Mouse (Mus musculus): Measurements from ENCODE around the gene Elp4. TPM values are rescaled to one million over a fixed set of nuclear protein-coding genes. Genes with fewer than 3 reads are reported as not detected.

Gene Elp4
- polyA plus RNA-seq, 1 experiment from 2014 or later, result 42.2 TPM

- H3K9ac ChIP-seq (replicated peaks; ENCODE audit: low read length), result no peak overlapping the region
- peaks cover 10% of the 10 kb centered on the region; the same call in 1 of the 2 replicates for H3K4me1 ChIP-seq (ENCODE audit: insufficient read depth, low read length)
- H3K27ac ChIP-seq (ENCODE audit: low read length), result no peak overlapping the region
- H3K9me3 ChIP-seq (ENCODE audit: low read length), result no peaks in the 10 kb centered on the region
- ATAC-seq (ENCODE audit: low FRiP score, low TSS enrichment), result peak; percentile 47
- H3K4me3 ChIP-seq (ENCODE audit: low read length), result peak overlapping the region; percentile 0; the same call in 1 of the 2 replicates
- H3K27me3 ChIP-seq (ENCODE audit: insufficient read depth, low read length), result peaks cover 94% of the 10 kb centered on the region
- no peaks in the 10 kb centered on the region for H3K36me3 ChIP-seq (ENCODE audit: insufficient read depth, low read length)
- peak overlapping the region; percentile 22; the same call in 1 of the 2 replicates for H3K4me2 ChIP-seq (replicated peaks; ENCODE audit: low read depth, low read length)
- 5% methylated on average over 13 of the region's 13 CpGs for WGBS
Observed at GRCm38 (mm10) chr2:105687317-105687991, 216.9 kb downstream of the Elp4 start.

GRCm38 (mm10) chr2:105686363-105687316, 217.7 kb downstream of the Elp4 start:
- Histone ChIP-seq H3K4me1 (ENCODE audit: insufficient read depth, low read length) (peaks cover 10% of the 10 kb centered on the region; the same call in 1 of the 2 replicates), H3K4me2 (replicated peaks; ENCODE audit: low read depth, low read length) (no peak overlapping the region), H3K9me3 (ENCODE audit: low read length) (no peaks in the 10 kb centered on the region), H3K27me3 (ENCODE audit: insufficient read depth, low read length) (peaks cover 94% of the 10 kb centered on the region), H3K36me3 (ENCODE audit: insufficient read depth, low read length) (no peaks in the 10 kb centered on the region), H3K9ac (replicated peaks; ENCODE audit: low read length) (no peak overlapping the region), H3K27ac (ENCODE audit: low read length) (no peak overlapping the region), H3K4me3 (ENCODE audit: low read length) (no peak overlapping the region)
- ATAC-seq (ENCODE audit: low FRiP score, low TSS enrichment), result no peak
- 2% methylated on average over 36 of the region's 36 CpGs for WGBS

- no peaks in the 10 kb centered on the region for H3K9me3 ChIP-seq (ENCODE audit: low read length)
- H3K36me3 ChIP-seq (ENCODE audit: insufficient read depth, low read length), result no peaks in the 10 kb centered on the region
- peaks cover 10% of the 10 kb centered on the region; the same call in 1 of the 2 replicates for H3K4me1 ChIP-seq (ENCODE audit: insufficient read depth, low read length)
- no peak overlapping the region for H3K4me2 ChIP-seq (replicated peaks; ENCODE audit: low read depth, low read length)
- no peak overlapping the region for H3K9ac ChIP-seq (replicated peaks; ENCODE audit: low read length)
- no peak overlapping the region for H3K4me3 ChIP-seq (ENCODE audit: low read length)
- WGBS, result 7% methylated on average over 11 of the region's 11 CpGs
- ATAC-seq (ENCODE audit: low FRiP score, low TSS enrichment), result no peak
- peaks cover 95% of the 10 kb centered on the region for H3K27me3 ChIP-seq (ENCODE audit: insufficient read depth, low read length)
- H3K27ac ChIP-seq (ENCODE audit: low read length), result no peak overlapping the region
Observed at GRCm38 (mm10) chr2:105685651-105686050, 218.7 kb downstream of the Elp4 start.

- no peak overlapping the region for H3K27ac ChIP-seq (ENCODE audit: low read length)
- ATAC-seq (ENCODE audit: low FRiP score, low TSS enrichment), result no peak
- no peak overlapping the region for H3K4me2 ChIP-seq (replicated peaks; ENCODE audit: low read depth, low read length)
- no peaks in the 10 kb centered on the region for H3K36me3 ChIP-seq (ENCODE audit: insufficient read depth, low read length)
- H3K4me3 ChIP-seq (ENCODE audit: low read length), result no peak overlapping the region
- peaks cover 10% of the 10 kb centered on the region; the same call in 1 of the 2 replicates for H3K4me1 ChIP-seq (ENCODE audit: insufficient read depth, low read length)
- H3K27me3 ChIP-seq (ENCODE audit: insufficient read depth, low read length), result peaks cover 95% of the 10 kb centered on the region
- H3K9ac ChIP-seq (replicated peaks; ENCODE audit: low read length), result no peak overlapping the region
- no peaks in the 10 kb centered on the region for H3K9me3 ChIP-seq (ENCODE audit: low read length)
- 3% methylated on average over 11 of the region's 11 CpGs for whole genome bisulfite sequencing
Observed at GRCm38 (mm10) chr2:105684991-105685650, 219.2 kb downstream of the Elp4 start.

GRCm38 (mm10) chr2:105683771-105684410, 220.5 kb downstream of the Elp4 start:
- no peak overlapping the region for H3K4me2 ChIP-seq (replicated peaks; ENCODE audit: low read depth, low read length)
- no peak overlapping the region for H3K4me3 ChIP-seq (ENCODE audit: low read length)
- H3K27me3 ChIP-seq (ENCODE audit: insufficient read depth, low read length), result peaks cover 95% of the 10 kb centered on the region
- WGBS, result under 1% methylated on average over 22 of the region's 22 CpGs
- ATAC-seq (ENCODE audit: low FRiP score, low TSS enrichment), result no peak
- peaks cover 2% of the 10 kb centered on the region; the same call in 1 of the 2 replicates for H3K4me1 ChIP-seq (ENCODE audit: insufficient read depth, low read length)
- no peaks in the 10 kb centered on the region for H3K9me3 ChIP-seq (ENCODE audit: low read length)
- no peaks in the 10 kb centered on the region for H3K36me3 ChIP-seq (ENCODE audit: insufficient read depth, low read length)
- no peak overlapping the region for H3K27ac ChIP-seq (ENCODE audit: low read length)
- H3K9ac ChIP-seq (replicated peaks; ENCODE audit: low read length), result no peak overlapping the region

- Histone ChIP-seq H3K36me3 (ENCODE audit: insufficient read depth, low read length) (no peaks in the 10 kb centered on the region), H3K4me2 (replicated peaks; ENCODE audit: low read depth, low read length) (no peak overlapping the region), H3K4me3 (ENCODE audit: low read length) (no peak overlapping the region), H3K9me3 (ENCODE audit: low read length) (no peaks in the 10 kb centered on the region), H3K27me3 (ENCODE audit: insufficient read depth, low read length) (peaks cover 95% of the 10 kb centered on the region), H3K4me1 (ENCODE audit: insufficient read depth, low read length) (no peaks in the 10 kb centered on the region), H3K27ac (ENCODE audit: low read length) (no peak overlapping the region), H3K9ac (replicated peaks; ENCODE audit: low read length) (no peak overlapping the region)
- WGBS, result under 1% methylated on average over 21 of the region's 21 CpGs
- no peak for ATAC-seq (ENCODE audit: low FRiP score, low TSS enrichment)
Observed at GRCm38 (mm10) chr2:105682634-105683351, 221.6 kb downstream of the Elp4 start.

- Histone ChIP-seq H3K36me3 (ENCODE audit: insufficient read depth, low read length) (no peaks in the 10 kb centered on the region), H3K27ac (ENCODE audit: low read length) (no peak overlapping the region), H3K4me1 (ENCODE audit: insufficient read depth, low read length) (no peaks in the 10 kb centered on the region), H3K4me3 (ENCODE audit: low read length) (no peak overlapping the region), H3K9ac (replicated peaks; ENCODE audit: low read length) (no peak overlapping the region), H3K4me2 (replicated peaks; ENCODE audit: low read depth, low read length) (no peak overlapping the region), H3K27me3 (ENCODE audit: insufficient read depth, low read length) (peaks cover 95% of the 10 kb centered on the region), H3K9me3 (ENCODE audit: low read length) (no peaks in the 10 kb centered on the region)
- peak; percentile 25; the same call in 1 of the 2 replicates for ATAC-seq (ENCODE audit: low FRiP score, low TSS enrichment)
- under 1% methylated on average over 23 of the region's 23 CpGs for WGBS
Observed at GRCm38 (mm10) chr2:105682011-105682501, 222.3 kb downstream of the Elp4 start.

- Histone ChIP-seq H3K36me3 (ENCODE audit: insufficient read depth, low read length) (no peaks in the 10 kb centered on the region), H3K4me3 (ENCODE audit: low read length) (no peak overlapping the region), H3K27ac (ENCODE audit: low read length) (no peak overlapping the region), H3K9ac (replicated peaks; ENCODE audit: low read length) (no peak overlapping the region), H3K9me3 (ENCODE audit: low read length) (no peaks in the 10 kb centered on the region), H3K4me1 (ENCODE audit: insufficient read depth, low read length) (peaks cover under 1% of the 10 kb centered on the region; the same call in 1 of the 2 replicates), H3K27me3 (ENCODE audit: insufficient read depth, low read length) (peaks cover 95% of the 10 kb centered on the region), H3K4me2 (replicated peaks; ENCODE audit: low read depth, low read length) (no peak overlapping the region)
- ATAC-seq (ENCODE audit: low FRiP score, low TSS enrichment), result peak; percentile 37; the same call in 1 of the 2 replicates
- WGBS, result 4% methylated on average over 30 of the region's 30 CpGs
Observed at GRCm38 (mm10) chr2:105680999-105681710, 223.2 kb downstream of the Elp4 start.
